Mouse (Mus musculus) kidney, embryonic 16.5 days (tissue): ENCODE results near the gene Ino80b. TPM values are rescaled to one million over a fixed set of nuclear protein-coding genes. Genes with fewer than 3 reads are reported as not detected.
A peak's percentile ranks its signal among the peaks of the same experiment; 100 is the strongest.

Experiments
- ATAC-seq: fragments of 200-750 bp; cut with Nextera tagmentation; 2 replicates; pipeline ENCODE4 v1.8.0; 2017; ENCODE audit warnings: moderate TSS enrichment; ENCODE audit not compliant: low FRiP score, low TSS enrichment
- H3K27ac ChIP-seq: fragments of 300-500 bp; sonication (generic); 2 replicates; pipeline ENCODE4 v1.5.1; 2014; ENCODE audit warnings: low read length
- H3K27me3 ChIP-seq: fragments of 300-500 bp; sonication (generic); 2 replicates; pipeline ENCODE4 v1.6.1; 2014; ENCODE audit warnings: low read length, control low read depth, mixed read lengths; ENCODE audit not compliant: insufficient read depth
- H3K36me3 ChIP-seq: fragments of 300-500 bp; sonication (generic); 2 replicates; pipeline ENCODE4 v1.6.1; 2014; ENCODE audit warnings: low read length, control low read depth, mixed read lengths; ENCODE audit not compliant: insufficient read depth
- H3K4me1 ChIP-seq: fragments of 300-500 bp; sonication (generic); 2 replicates; pipeline ENCODE4 v1.6.1; 2014; ENCODE audit warnings: low read length, control low read depth, mixed read lengths; ENCODE audit not compliant: insufficient read depth
- H3K4me2 ChIP-seq: fragments of 300-500 bp; sonication (generic); replicated peaks from 2 replicates; pipeline ENCODE4 v1.6.1; 2014; ENCODE audit warnings: low read depth, low read length
- H3K4me3 ChIP-seq: fragments of 300-500 bp; sonication (generic); 2 replicates; pipeline ENCODE4 v1.5.1; 2014; ENCODE audit warnings: mild to moderate bottlenecking, low read length
- H3K9ac ChIP-seq: fragments of 300-500 bp; sonication (generic); replicated peaks from 2 replicates; pipeline ENCODE4 v1.6.1; 2014; ENCODE audit warnings: low read length
- H3K9me3 ChIP-seq: fragments of 300-500 bp; sonication (generic); 2 replicates; pipeline ENCODE4 v1.6.1; 2016; ENCODE audit warnings: low read length, control low read depth
- WGBS: fragments of 180-500 bp; shearing (Covaris S2); extraction: QIAGEN DNeasy Blood & Tissue Kit; methylation state at CpG from one replicate; pipeline ENCODE4 v1.1.7; 2014; 5-methylcytosine and 5-hydroxymethylcytosine counted together
- polyA plus RNA-seq: library from polyadenylated mRNA; unstranded; fragments of >200 nt; fragmentation: Nextera tagmentation; extraction: Ambion mirVana; gene quantifications from 2 replicates; pipeline ENCODE4 v1.2.1, GENCODE M21; 2015

The Ino80b gene
- polyA plus RNA-seq, 1 experiment from 2014 or later = 14.2 TPM

DNA sequence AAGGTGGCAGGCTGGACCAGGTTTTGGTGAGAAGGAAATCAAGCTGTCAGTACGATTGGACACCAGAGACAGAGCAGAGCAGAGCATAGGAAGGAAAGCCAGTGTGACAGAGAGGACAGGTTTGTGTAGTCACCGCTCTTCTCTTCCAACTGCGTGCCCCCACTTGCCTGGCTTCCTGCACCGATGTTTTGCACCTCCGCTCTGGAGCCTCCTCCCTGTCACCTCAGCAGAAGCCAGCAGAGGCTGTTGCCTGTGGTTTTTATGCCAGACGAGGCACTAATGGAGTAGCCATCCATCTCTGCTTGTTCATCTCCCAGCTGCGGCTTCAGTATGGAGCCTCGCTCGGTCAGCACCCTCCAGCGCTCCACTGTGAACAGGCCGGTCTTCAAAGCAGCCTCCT is 17.7 kb upstream of the Ino80b start:
- H3K36me3 ChIP-seq = peaks cover 10% of the 10 kb centered on the region
- peaks cover 30% of the 10 kb centered on the region for H3K4me1 ChIP-seq
- H3K27me3 ChIP-seq = no peaks in the 10 kb centered on the region
- 0 out of 2 replicates have a peak overlapping the region, but pooled peaks have one; percentile 66 for H3K4me2 ChIP-seq
- 59% methylated on average over 11 of the region's 11 CpGs for WGBS
- H3K9me3 ChIP-seq = no peaks in the 10 kb centered on the region
- no peak for ATAC-seq
- no peak overlapping the region; the same call in 1 of the 2 replicates for H3K9ac ChIP-seq
- H3K27ac ChIP-seq = no peak overlapping the region
- no peak overlapping the region for H3K4me3 ChIP-seq

DNA sequence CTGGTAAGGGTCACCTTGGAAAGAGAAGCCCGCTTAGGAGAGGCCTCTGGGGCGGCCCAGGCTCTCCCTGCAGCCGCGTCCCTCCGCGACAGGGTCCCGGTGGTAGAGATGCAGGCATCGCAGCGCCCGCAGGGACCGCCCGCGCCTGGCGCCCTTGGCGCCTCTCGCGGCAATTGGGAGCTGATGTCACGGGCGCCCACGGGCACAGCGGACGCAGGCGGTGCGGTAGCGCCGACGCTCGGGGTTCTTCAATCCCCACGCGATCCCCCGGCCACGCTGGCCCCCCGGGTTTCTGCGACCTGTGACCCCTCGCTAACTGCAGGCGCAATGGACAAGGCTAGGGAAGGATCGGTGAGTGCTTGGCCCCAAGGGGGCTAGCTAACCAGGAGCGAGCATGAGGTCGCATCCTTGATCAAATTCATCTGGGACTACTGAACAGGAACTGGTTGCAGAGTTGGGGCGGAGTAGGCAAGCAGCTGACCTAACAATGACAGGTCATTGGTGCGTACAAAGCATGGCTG is 17.0 kb upstream of the Ino80b start:
- ATAC-seq = no peak
- H3K27ac ChIP-seq = no peak overlapping the region
- H3K4me2 ChIP-seq = peak overlapping the region; percentile 66
- H3K27me3 ChIP-seq = no peaks in the 10 kb centered on the region
- H3K9me3 ChIP-seq = no peaks in the 10 kb centered on the region
- H3K9ac ChIP-seq = peak overlapping the region; percentile 73
- peaks cover 29% of the 10 kb centered on the region for H3K4me1 ChIP-seq
- H3K4me3 ChIP-seq = peak overlapping the region; percentile 39
- WGBS = 5% methylated on average over 41 of the region's 41 CpGs
- peaks cover 4% of the 10 kb centered on the region; the same call in 1 of the 2 replicates for H3K36me3 ChIP-seq

DNA sequence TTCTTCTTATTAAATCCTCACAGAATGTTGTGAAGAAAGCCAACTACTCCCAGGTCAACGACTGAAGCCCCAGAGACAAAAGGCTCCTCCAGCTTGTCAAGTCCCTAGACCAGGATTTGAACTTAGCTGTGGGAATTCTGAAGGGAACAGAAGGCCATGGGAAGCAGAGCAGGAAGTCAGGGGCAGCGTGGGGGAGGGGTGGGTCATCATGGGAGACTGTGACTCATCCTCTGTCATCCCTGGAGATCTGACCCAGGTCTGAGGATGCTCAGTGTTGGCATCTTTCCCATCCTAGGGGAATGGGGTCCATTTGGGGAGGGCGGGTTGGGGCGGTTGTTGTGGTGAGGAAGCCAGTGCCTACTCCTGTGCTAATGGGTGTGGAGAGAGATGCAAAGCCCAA is 16.4 kb upstream of the Ino80b start:
- Histone ChIP-seq H3K4me1 (peaks cover 29% of the 10 kb centered on the region), H3K27ac (no peak overlapping the region), H3K36me3 (no peaks in the 10 kb centered on the region), H3K9ac (peak overlapping the region; percentile 73; the same call in 1 of the 2 replicates), H3K4me2 (peak overlapping the region; percentile 66), H3K27me3 (no peaks in the 10 kb centered on the region), H3K9me3 (no peaks in the 10 kb centered on the region), H3K4me3 (peak overlapping the region; percentile 39; the same call in 1 of the 2 replicates)
- 38% methylated on average over 4 of the region's 4 CpGs for WGBS
- ATAC-seq = no peak

DNA sequence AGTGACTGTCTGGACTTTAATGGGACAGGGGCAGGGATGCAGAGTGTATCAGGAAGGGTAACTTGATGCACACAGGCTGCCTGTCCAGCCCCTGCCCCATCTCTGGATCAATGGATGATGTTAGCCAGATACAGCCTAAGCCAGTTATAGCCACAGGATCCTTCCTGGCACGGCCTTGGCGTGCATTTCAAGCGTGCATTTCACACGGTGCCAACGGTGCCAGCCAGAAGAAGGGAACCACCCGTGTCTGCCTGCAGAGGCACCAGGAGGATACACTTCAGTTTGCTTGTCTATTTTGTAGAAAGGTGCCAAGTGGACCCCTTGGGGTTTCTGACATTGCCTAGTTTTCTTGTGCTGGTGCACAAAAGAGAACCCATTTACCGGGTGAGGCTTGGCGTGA is 14.8 kb upstream of the Ino80b start:
- no peak overlapping the region for H3K4me3 ChIP-seq
- no peaks in the 10 kb centered on the region for H3K36me3 ChIP-seq
- H3K4me1 ChIP-seq = peaks cover 43% of the 10 kb centered on the region
- H3K9me3 ChIP-seq = no peaks in the 10 kb centered on the region
- no peak overlapping the region for H3K4me2 ChIP-seq
- no peak for ATAC-seq
- no peaks in the 10 kb centered on the region for H3K27me3 ChIP-seq
- 94% methylated on average over 8 of the region's 8 CpGs for WGBS
- H3K9ac ChIP-seq = no peak overlapping the region
- no peak overlapping the region for H3K27ac ChIP-seq

DNA sequence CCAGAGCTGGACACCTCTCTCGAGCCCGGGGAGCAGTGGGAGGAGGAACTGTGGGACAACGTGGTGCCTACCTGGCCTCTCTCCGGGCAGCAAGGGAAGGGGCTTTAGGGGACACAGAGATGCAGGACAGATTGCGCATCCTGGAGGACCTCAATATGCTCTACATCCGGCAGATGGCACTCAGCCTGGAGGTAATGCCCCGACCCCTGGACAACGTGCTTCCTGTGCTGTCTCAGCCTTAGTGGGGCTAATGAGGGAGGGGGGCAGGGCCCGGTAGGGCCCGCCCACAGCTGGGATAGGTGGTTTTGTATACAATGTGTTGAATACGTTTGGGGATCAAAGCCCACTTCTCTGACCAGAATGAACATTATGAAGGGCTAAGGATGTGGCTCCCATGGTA is 12.8 kb upstream of the Ino80b start:
- 0% methylated on average over 11 of the region's 11 CpGs for WGBS
- H3K36me3 ChIP-seq = no peaks in the 10 kb centered on the region
- H3K4me1 ChIP-seq = peaks cover 48% of the 10 kb centered on the region
- peak overlapping the region; percentile 97 for H3K9ac ChIP-seq
- peak overlapping the region; percentile 62 for H3K4me3 ChIP-seq
- H3K27me3 ChIP-seq = no peaks in the 10 kb centered on the region
- H3K27ac ChIP-seq = peak overlapping the region; percentile 100
- no peaks in the 10 kb centered on the region for H3K9me3 ChIP-seq
- H3K4me2 ChIP-seq = peak overlapping the region; percentile 69
- ATAC-seq = peak; percentile 23

DNA sequence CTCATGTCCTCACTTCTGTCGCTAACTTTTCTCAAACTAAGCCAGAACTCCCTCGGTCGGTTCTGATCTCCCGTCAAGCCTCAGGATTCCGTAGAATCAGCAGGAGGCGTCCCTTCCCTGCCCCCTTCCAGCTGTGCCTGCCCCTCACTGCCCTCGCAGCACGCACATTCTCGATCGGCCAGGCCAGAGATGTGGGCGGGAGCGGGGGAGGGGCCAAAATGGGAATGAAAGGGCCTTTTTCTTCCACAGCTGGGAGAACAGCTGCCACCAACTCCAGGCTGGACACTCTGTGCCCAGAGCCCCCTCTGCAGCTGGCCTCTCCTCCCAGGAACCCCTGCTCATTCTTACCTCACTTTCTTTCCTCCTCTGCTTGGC is 12.3 kb upstream of the Ino80b start:
- ATAC-seq = peak; percentile 78
- peak overlapping the region; percentile 97 for H3K9ac ChIP-seq
- H3K36me3 ChIP-seq = no peaks in the 10 kb centered on the region
- peak overlapping the region; percentile 100 for H3K27ac ChIP-seq
- no peaks in the 10 kb centered on the region for H3K27me3 ChIP-seq
- 0% methylated on average over 12 of the region's 12 CpGs for WGBS
- no peaks in the 10 kb centered on the region for H3K9me3 ChIP-seq
- peak overlapping the region; percentile 62 for H3K4me3 ChIP-seq
- H3K4me2 ChIP-seq = peak overlapping the region; percentile 69
- peaks cover 48% of the 10 kb centered on the region for H3K4me1 ChIP-seq

DNA sequence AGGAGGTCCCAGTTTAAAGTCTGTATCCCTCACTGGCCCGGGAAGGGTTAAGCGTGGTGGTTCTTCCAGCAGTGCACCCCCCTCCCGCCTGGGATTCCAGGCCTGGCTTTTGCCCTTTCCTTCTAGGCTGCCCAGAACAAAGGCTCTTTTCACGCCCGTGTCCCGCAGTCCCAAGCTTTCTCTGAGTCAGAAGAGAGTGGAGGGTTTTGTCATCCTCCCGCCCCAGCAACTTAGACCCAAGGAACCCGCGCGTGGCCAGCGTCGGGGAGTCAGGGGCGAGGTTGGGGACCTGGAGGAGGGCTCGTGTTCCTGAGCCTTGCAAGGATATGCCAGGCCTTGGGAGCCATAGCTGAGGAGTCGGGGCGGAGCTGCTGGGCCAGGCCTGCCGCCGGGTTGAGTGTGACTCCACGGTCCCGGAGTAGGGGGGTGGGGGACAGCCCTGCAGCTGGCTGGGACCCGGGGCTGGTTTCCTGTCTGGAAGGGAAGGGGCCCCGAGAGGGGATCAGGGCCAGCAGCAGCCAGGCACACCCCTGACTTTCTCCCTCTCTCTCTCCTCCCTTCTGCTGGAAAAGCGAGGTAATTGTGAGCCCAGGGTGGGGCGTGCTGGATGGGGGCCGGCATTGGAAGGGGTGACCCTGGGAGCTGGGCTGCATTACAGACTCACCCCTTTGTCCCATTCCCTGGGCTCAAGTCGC is 11.8 kb upstream of the Ino80b start:
- under 1% methylated on average over 26 of the region's 26 CpGs for WGBS
- H3K27me3 ChIP-seq = no peaks in the 10 kb centered on the region

DNA sequence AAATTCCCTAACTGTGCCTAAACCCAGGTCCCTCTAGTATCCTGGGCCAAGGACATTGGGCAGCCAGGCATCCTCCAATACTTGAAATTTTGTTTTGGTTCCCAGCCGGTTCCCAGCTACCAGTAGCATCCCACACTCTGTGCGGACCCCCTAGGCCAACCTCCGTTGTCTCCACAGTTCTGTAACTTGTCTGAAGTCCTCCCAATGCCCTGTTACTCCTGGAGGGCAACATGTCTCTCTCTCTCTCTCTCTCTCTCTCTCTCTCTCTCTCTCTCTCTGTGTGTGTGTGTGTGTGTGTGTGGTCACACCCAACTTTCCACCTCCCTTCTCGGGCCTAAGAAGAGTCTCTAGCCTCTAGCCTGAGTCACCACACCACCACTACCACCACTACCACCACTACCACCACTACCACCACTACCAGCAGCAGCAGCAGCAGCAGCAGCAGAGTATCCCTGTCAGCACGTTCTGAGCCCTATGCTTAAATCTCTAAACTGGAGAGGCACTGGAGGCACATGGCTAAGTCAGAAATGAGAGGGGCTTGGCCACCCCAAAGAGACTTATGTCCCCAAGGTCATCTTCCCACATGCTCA is 11.2 kb upstream of the Ino80b start:
- Histone ChIP-seq H3K27ac (peak overlapping the region; percentile 100), H3K4me3 (peak overlapping the region; percentile 62), H3K9ac (peak overlapping the region; percentile 97), H3K9me3 (no peaks in the 10 kb centered on the region), H3K36me3 (no peaks in the 10 kb centered on the region), H3K27me3 (no peaks in the 10 kb centered on the region), H3K4me1 (peaks cover 43% of the 10 kb centered on the region), H3K4me2 (peak overlapping the region; percentile 69)
- peak; percentile 5 for ATAC-seq
- 9% methylated on average over 5 of the region's 5 CpGs for WGBS

More for the DNA sequence above, 11.8 kb upstream of the Ino80b start:
- Histone ChIP-seq H3K36me3 (no peaks in the 10 kb centered on the region), H3K9me3 (no peaks in the 10 kb centered on the region), H3K27ac (peak overlapping the region; percentile 100), H3K4me2 (peak overlapping the region; percentile 69), H3K9ac (peak overlapping the region; percentile 97), H3K4me3 (peak overlapping the region; percentile 62), H3K4me1 (peaks cover 43% of the 10 kb centered on the region)
- peak; percentile 79 for ATAC-seq

DNA sequence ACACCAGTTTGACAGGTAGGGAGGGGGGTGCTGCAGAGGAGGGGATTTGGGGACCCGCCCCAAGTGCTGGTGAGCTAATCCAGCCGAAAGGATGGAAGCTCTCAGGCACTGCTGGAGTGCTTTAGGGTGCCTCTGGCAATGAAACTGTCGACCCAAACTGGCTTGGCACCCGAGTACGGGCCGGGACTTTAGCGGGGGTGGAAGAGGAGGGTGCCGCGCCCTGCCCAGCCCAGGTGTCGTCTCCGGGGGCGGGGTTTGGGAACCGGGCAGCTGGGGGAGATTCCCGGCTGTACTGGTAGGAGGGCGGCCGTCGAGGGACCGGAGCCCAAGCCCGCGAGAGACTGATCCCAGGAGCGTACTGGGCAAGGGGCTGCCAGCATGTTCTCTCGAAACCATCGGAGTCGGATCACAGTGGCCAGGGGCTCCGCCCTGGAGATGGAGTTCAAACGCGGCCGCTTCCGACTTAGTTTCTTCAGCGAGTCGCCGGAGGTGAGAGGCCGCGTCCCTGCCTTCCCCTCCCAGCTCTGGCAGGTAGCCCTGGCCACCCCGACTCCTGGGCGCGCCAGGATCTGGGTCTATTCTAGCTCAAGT is 10.4 kb upstream of the Ino80b start:
- ATAC-seq = 0 out of 2 replicates have a peak, but pooled peaks have one; percentile 1
- 2% methylated on average over 37 of the region's 37 CpGs for WGBS
- Histone ChIP-seq H3K27ac (peak overlapping the region; percentile 100), H3K9me3 (no peaks in the 10 kb centered on the region), H3K9ac (peak overlapping the region; percentile 97), H3K27me3 (no peaks in the 10 kb centered on the region), H3K36me3 (no peaks in the 10 kb centered on the region), H3K4me3 (peak overlapping the region; percentile 62), H3K4me1 (peaks cover 48% of the 10 kb centered on the region), H3K4me2 (peak overlapping the region; percentile 69)
